Mouse (Mus musculus) C2C12 (cell line): ENCODE measurements around the gene Sfxn2. TPM values are rescaled to one million over a fixed set of nuclear protein-coding genes. Genes with fewer than 3 reads are reported as not detected.
A peak's percentile ranks its signal among the peaks of the same experiment; 100 is the strongest.

ENCODE experiments used
- H3K27me3 ChIP-seq: one replicate; pipeline ENCODE4 v1.6.1; 2011; ENCODE audit not compliant: control insufficient read depth, insufficient read depth, insufficient read length
- H3K36me3 ChIP-seq: one replicate; pipeline ENCODE4 v1.6.1; 2011; ENCODE audit not compliant: control insufficient read depth, insufficient read depth
- H3K4me3 ChIP-seq: one replicate; pipeline ENCODE4 v1.5.1; 2011; ENCODE audit warnings: mild to moderate bottlenecking, control low read depth; ENCODE audit not compliant: poor library complexity, insufficient read depth, severe bottlenecking
- H3K79me2 ChIP-seq: one replicate; pipeline ENCODE4 v1.6.1; 2011; ENCODE audit not compliant: control insufficient read depth, insufficient read depth
- H3K79me3 ChIP-seq: one replicate; pipeline ENCODE4 v1.6.1; 2011; ENCODE audit warnings: low read depth, control low read depth
- H3ac ChIP-seq: one replicate; pipeline ENCODE3; 2011; ENCODE audit warnings: low read depth; ENCODE audit not compliant: control insufficient read depth, insufficient read length
- CEBPB ChIP-seq: IDR thresholded peaks from one replicate; pipeline ENCODE4 v1.6.1; 2011; ENCODE audit warnings: low read depth, mild to moderate bottlenecking, control low read depth, moderate library complexity
- CTCF ChIP-seq: IDR thresholded peaks from one replicate; pipeline ENCODE4 v1.5.1; 2011; ENCODE audit not compliant: control insufficient read depth, insufficient read depth, insufficient read length
- FOSL1 ChIP-seq: IDR thresholded peaks from one replicate; pipeline ENCODE4 v1.8.0; 2011; ENCODE audit warnings: mild to moderate bottlenecking, low read length; ENCODE audit not compliant: poor library complexity, insufficient read depth, severe bottlenecking
- MAX ChIP-seq: IDR thresholded peaks from one replicate; pipeline ENCODE4 v1.6.1; 2011; ENCODE audit warnings: mild to moderate bottlenecking, control low read depth
- MYOD1 ChIP-seq: IDR thresholded peaks from one replicate; pipeline ENCODE4 v1.6.1; 2011; ENCODE audit warnings: low read depth; ENCODE audit not compliant: control insufficient read depth, insufficient read length
- MYOG ChIP-seq: IDR thresholded peaks from one replicate; pipeline ENCODE4 v1.6.1; 2011; ENCODE audit not compliant: control insufficient read depth, insufficient read length; ENCODE audit errors: extremely low read depth
- USF1 ChIP-seq: IDR thresholded peaks from one replicate; pipeline ENCODE4 v1.6.1; 2011; ENCODE audit warnings: low read depth, mild to moderate bottlenecking, control low read depth, moderate library complexity
- polyA plus RNA-seq: library from polyadenylated mRNA; unstranded; fragments of >200 nt; fragmentation: generic; extraction: Trizol; gene quantifications from one replicate; pipeline ENCODE4 v1.2.1, GENCODE M21; 2012; ENCODE audit warnings: missing spikeins

Gene Sfxn2
- polyA plus RNA-seq, 1 experiment = 1.4 TPM

- H3K36me3 ChIP-seq = peaks cover 16% of the 10 kb centered on the region
- peaks cover 30% of the 10 kb centered on the region for H3K79me3 ChIP-seq
- no peak overlapping the region for H3ac ChIP-seq
- no peaks in the 10 kb centered on the region for H3K27me3 ChIP-seq
- TF ChIP-seq CTCF = peak; percentile 14
- no peak for TF ChIP-seq USF1
- TF ChIP-seq MYOG = no peak
- no peak for TF ChIP-seq MAX
- H3K4me3 ChIP-seq = no peak overlapping the region
- H3K79me2 ChIP-seq = peaks cover 49% of the 10 kb centered on the region
These were observed 34.3 kb downstream of the Sfxn2 start for GRCm38 (mm10) chr19:46607424-46607823.

- TF ChIP-seq MYOD1 (no peak), FOSL1 (no peak), MYOG (no peak), CTCF (no peak), CEBPB (no peak), USF1 (no peak), MAX (no peak)
- no peak overlapping the region for H3K4me3 ChIP-seq
- H3K27me3 ChIP-seq = no peaks in the 10 kb centered on the region
- peaks cover 18% of the 10 kb centered on the region for H3K36me3 ChIP-seq
- H3K79me2 ChIP-seq = peaks cover 41% of the 10 kb centered on the region
- H3ac ChIP-seq = no peak overlapping the region
- peaks cover 24% of the 10 kb centered on the region for H3K79me3 ChIP-seq
These were observed 35.0 kb downstream of the Sfxn2 start for GRCm38 (mm10) chr19:46608158-46608557.

GRCm38 (mm10) chr19:46616378-46616777 lies 43.2 kb downstream of the Sfxn2 start:
- peaks cover 13% of the 10 kb centered on the region for H3K79me2 ChIP-seq
- H3K79me3 ChIP-seq = peaks cover 1% of the 10 kb centered on the region
- H3K36me3 ChIP-seq = peaks cover 16% of the 10 kb centered on the region
- no peak overlapping the region for H3K4me3 ChIP-seq
- TF ChIP-seq FOSL1 (no peak), CEBPB (no peak), CTCF (no peak), MAX (no peak), MYOD1 (no peak), MYOG (no peak), USF1 (no peak)
- no peak overlapping the region for H3ac ChIP-seq
- H3K27me3 ChIP-seq = no peaks in the 10 kb centered on the region

- Histone ChIP-seq H3K79me2 (peaks cover 16% of the 10 kb centered on the region), H3K79me3 (peaks cover 3% of the 10 kb centered on the region), H3ac (no peak overlapping the region), H3K4me3 (no peak overlapping the region), H3K36me3 (peaks cover 14% of the 10 kb centered on the region), H3K27me3 (no peaks in the 10 kb centered on the region)
- no peak for TF ChIP-seq MYOG
- no peak for TF ChIP-seq MYOD1
- TF ChIP-seq CTCF = no peak
- TF ChIP-seq CEBPB = no peak
- no peak for TF ChIP-seq FOSL1
- TF ChIP-seq MAX = no peak
These were observed 44.2 kb downstream of the Sfxn2 start for GRCm38 (mm10) chr19:46617361-46617760.

- Histone ChIP-seq H3ac (no peak overlapping the region), H3K79me2 (peaks cover 16% of the 10 kb centered on the region), H3K27me3 (no peaks in the 10 kb centered on the region), H3K4me3 (no peak overlapping the region), H3K79me3 (peaks cover 3% of the 10 kb centered on the region), H3K36me3 (peaks cover 11% of the 10 kb centered on the region)
- TF ChIP-seq CEBPB (no peak), FOSL1 (no peak), MYOD1 (no peak), CTCF (no peak), MAX (no peak), USF1 (no peak), MYOG (no peak)
These were observed 45.2 kb downstream of the Sfxn2 start for GRCm38 (mm10) chr19:46618322-46618721.

GRCm38 (mm10) chr19:46619001-46619400 lies 45.8 kb downstream of the Sfxn2 start:
- no peak overlapping the region for H3ac ChIP-seq
- TF ChIP-seq USF1 (no peak), MAX (no peak), CEBPB (no peak), FOSL1 (no peak), CTCF (no peak), MYOG (no peak), MYOD1 (no peak)

GRCm38 (mm10) chr19:46619518-46619917 lies 46.4 kb downstream of the Sfxn2 start:
- H3K27me3 ChIP-seq = no peaks in the 10 kb centered on the region
- peaks cover 16% of the 10 kb centered on the region for H3K79me2 ChIP-seq
- no peak overlapping the region for H3K4me3 ChIP-seq
- H3K36me3 ChIP-seq = peaks cover 6% of the 10 kb centered on the region
- TF ChIP-seq FOSL1 (no peak), CEBPB (no peak), USF1 (no peak), MYOG (no peak), MYOD1 (no peak), CTCF (no peak), MAX (no peak)
- peaks cover 1% of the 10 kb centered on the region for H3K79me3 ChIP-seq
- no peak overlapping the region for H3ac ChIP-seq

More at GRCm38 (mm10) chr19:46619001-46619400, 45.8 kb downstream of the Sfxn2 start:
- H3K36me3 ChIP-seq = peaks cover 7% of the 10 kb centered on the region
- peaks cover 1% of the 10 kb centered on the region for H3K79me3 ChIP-seq
- no peaks in the 10 kb centered on the region for H3K27me3 ChIP-seq
- H3K79me2 ChIP-seq = peaks cover 16% of the 10 kb centered on the region
- H3K4me3 ChIP-seq = no peak overlapping the region
